Mouse (Mus musculus) MEL (cell line): ENCODE measurements around the gene Tfrc. TPM values are rescaled to one million over a fixed set of nuclear protein-coding genes. Genes with fewer than 3 reads are reported as not detected.

Experiments
- DNase-seq: peaks from one replicate; pipeline ENCODE4 v3.0.0; 2011; ENCODE audit warnings: low read depth, low spot score
- H3K27ac ChIP-seq: 2 replicates; pipeline ENCODE4 v1.5.1; 2012; ENCODE audit warnings: low read depth, mild to moderate bottlenecking, control low read depth, low read length, moderate library complexity; ENCODE audit not compliant: control insufficient read depth
- H3K27me3 ChIP-seq, 2 experiments: fragments of 150-350 bp in 1 of 2; sonication (generic) in 1 of 2; 2 replicates each; pipeline ENCODE4 v1.6.1; 2012; ENCODE audit warnings: low read length in 2 of 2, mild to moderate bottlenecking in 2 of 2, improper control_type of control experiment in 1 of 2, moderate library complexity in 1 of 2; ENCODE audit not compliant: insufficient read depth in 2 of 2, control insufficient read depth in 1 of 2
- H3K36me3 ChIP-seq, 2 experiments: 2 replicates each; pipeline ENCODE4 v1.6.1; 2012 to 2014; ENCODE audit warnings: low read length in 2 of 2, improper control_type of control experiment in 1 of 2, inconsistent platforms in 1 of 2, mild to moderate bottlenecking in 1 of 2; ENCODE audit not compliant: insufficient read depth in 2 of 2, control insufficient read depth in 1 of 2
- H3K4me1 ChIP-seq, 2 experiments: fragments of 150-350 bp in 1 of 2; sonication (generic) in 1 of 2; 2 replicates each; pipeline ENCODE4 v1.6.1; 2012; ENCODE audit warnings: low read length in 2 of 2, improper control_type of control experiment in 1 of 2, mild to moderate bottlenecking in 1 of 2; ENCODE audit not compliant: insufficient read depth in 2 of 2, control insufficient read depth in 1 of 2
- H3K4me3 ChIP-seq, 2 experiments: fragments of 150-350 bp in 1 of 2; sonication (generic) in 1 of 2; 2 replicates each; pipeline ENCODE4 v1.5.1; 2012; ENCODE audit warnings: low read depth in 2 of 2, low read length in 2 of 2, mild to moderate bottlenecking in 2 of 2, moderate library complexity in 2 of 2, control low read depth in 1 of 2, improper control_type of control experiment in 1 of 2; ENCODE audit not compliant: control insufficient read depth in 1 of 2, insufficient read depth in 1 of 2
- H3K79me2 ChIP-seq: 2 replicates; pipeline ENCODE4 v1.6.1; 2012; ENCODE audit warnings: mild to moderate bottlenecking, low read length, moderate library complexity; ENCODE audit not compliant: control insufficient read depth, poor library complexity, insufficient read depth
- H3K9ac ChIP-seq: 2 replicates; pipeline ENCODE4 v1.6.1; 2012; ENCODE audit warnings: low read depth, mild to moderate bottlenecking, control low read depth, low read length, moderate library complexity; ENCODE audit not compliant: control insufficient read depth, poor library complexity, severe bottlenecking
- H3K9me3 ChIP-seq: fragments of 150-350 bp; sonication (generic); replicated peaks from 2 replicates; pipeline ENCODE4 v1.6.1; 2012; ENCODE audit warnings: mild to moderate bottlenecking, low read length, improper control_type of control experiment, moderate library complexity; ENCODE audit not compliant: insufficient read depth
- BHLHE40 ChIP-seq: IDR thresholded peaks from 2 replicates; pipeline ENCODE4 v1.6.1; 2012; ENCODE audit warnings: low read depth, mild to moderate bottlenecking, inconsistent platforms, low read length, improper control_type of control experiment, borderline replicate concordance
- CHD1 ChIP-seq: IDR thresholded peaks from 2 replicates; pipeline ENCODE4 v1.6.1; 2012; ENCODE audit warnings: low read depth, mild to moderate bottlenecking, inconsistent platforms, low read length, improper control_type of control experiment
- CHD2 ChIP-seq: IDR thresholded peaks from 2 replicates; pipeline ENCODE4 v1.6.1; 2011; ENCODE audit warnings: low read length, improper control_type of control experiment
- E2F4 ChIP-seq: IDR thresholded peaks from 2 replicates; pipeline ENCODE4 v1.6.1; 2011; ENCODE audit warnings: low read depth, low read length, improper control_type of control experiment, borderline replicate concordance
- ELF1 ChIP-seq: IDR thresholded peaks from 2 replicates; pipeline ENCODE4 v1.6.1; 2014; ENCODE audit warnings: low read depth, mild to moderate bottlenecking, inconsistent platforms, low read length, improper control_type of control experiment, moderate library complexity
- ETS1 ChIP-seq: IDR thresholded peaks from 2 replicates; pipeline ENCODE4 v1.6.1; 2012; ENCODE audit warnings: low read depth, mild to moderate bottlenecking, inconsistent platforms, low read length, improper control_type of control experiment, moderate library complexity
- GATA1 ChIP-seq: IDR thresholded peaks from 2 replicates; pipeline ENCODE4 v1.6.1; 2011; ENCODE audit warnings: low read depth, low read length, improper control_type of control experiment
- HCFC1 ChIP-seq: IDR thresholded peaks from 2 replicates; pipeline ENCODE4 v1.6.1; 2012; ENCODE audit warnings: low read depth, mild to moderate bottlenecking, inconsistent platforms, low read length, improper control_type of control experiment, moderate library complexity
- MAX ChIP-seq: IDR thresholded peaks from 2 replicates; pipeline ENCODE4 v1.6.1; 2011; ENCODE audit warnings: low read length, improper control_type of control experiment
- MAZ ChIP-seq: IDR thresholded peaks from 2 replicates; pipeline ENCODE4 v1.6.1; 2012; ENCODE audit warnings: low read depth, mild to moderate bottlenecking, inconsistent platforms, low read length, improper control_type of control experiment
- MEF2A ChIP-seq: IDR thresholded peaks from 2 replicates; pipeline ENCODE4 v1.6.1; 2014; ENCODE audit warnings: low read depth, mild to moderate bottlenecking, inconsistent platforms, low read length, improper control_type of control experiment; ENCODE audit not compliant: poor library complexity, insufficient replicate concordance, severe bottlenecking; ENCODE audit errors: extremely low read depth
- MXI1 ChIP-seq: IDR thresholded peaks from 2 replicates; pipeline ENCODE4 v1.6.1; 2011; ENCODE audit warnings: mild to moderate bottlenecking, low read depth, low read length, improper control_type of control experiment
- MYB ChIP-seq: IDR thresholded peaks from 2 replicates; pipeline ENCODE4 v1.6.1; 2011; ENCODE audit warnings: mild to moderate bottlenecking, low read depth, low read length, improper control_type of control experiment
- MYC ChIP-seq: IDR thresholded peaks from 2 replicates; pipeline ENCODE4 v1.6.1; 2011; ENCODE audit warnings: low read depth, mild to moderate bottlenecking, low read length, improper control_type of control experiment, moderate library complexity
- NELFE ChIP-seq: IDR thresholded peaks from 2 replicates; pipeline ENCODE4 v1.6.1; 2011; ENCODE audit warnings: low read depth, low read length, improper control_type of control experiment
- NRF1 ChIP-seq: IDR thresholded peaks from 2 replicates; pipeline ENCODE4 v1.6.1; 2014; ENCODE audit warnings: low read depth, mild to moderate bottlenecking, inconsistent platforms, low read length, improper control_type of control experiment, moderate library complexity; ENCODE audit not compliant: poor library complexity, insufficient read depth, severe bottlenecking
- POLR2A ChIP-seq, 2 experiments: IDR thresholded peaks; 2 replicates each; pipeline ENCODE4 v1.6.1; 2011 to 2012; ENCODE audit warnings: low read length in 2 of 2, mild to moderate bottlenecking in 2 of 2, control low read depth in 1 of 2, improper control_type of control experiment in 1 of 2, low read depth in 1 of 2, moderate library complexity in 1 of 2; ENCODE audit not compliant: control insufficient read depth in 1 of 2, insufficient read depth in 1 of 2, poor library complexity in 1 of 2
- POLR2AphosphoS5 ChIP-seq: IDR thresholded peaks from 2 replicates; pipeline ENCODE4 v1.6.1; 2012; ENCODE audit warnings: low read depth, borderline replicate concordance, mild to moderate bottlenecking, inconsistent platforms, low read length, moderate library complexity, mixed read lengths
- RAD21 ChIP-seq: IDR thresholded peaks from 2 replicates; pipeline ENCODE4 v1.6.1; 2011; ENCODE audit warnings: mild to moderate bottlenecking, low read depth, low read length, improper control_type of control experiment
- RCOR1 ChIP-seq: IDR thresholded peaks from 2 replicates; pipeline ENCODE4 v1.6.1; 2012; ENCODE audit warnings: low read depth, mild to moderate bottlenecking, inconsistent platforms, low read length, improper control_type of control experiment
- SIN3A ChIP-seq: IDR thresholded peaks from 2 replicates; pipeline ENCODE4 v1.6.1; 2012; ENCODE audit warnings: low read length, improper control_type of control experiment, inconsistent platforms
- SMC3 ChIP-seq: IDR thresholded peaks from 2 replicates; pipeline ENCODE4 v1.6.1; 2011; ENCODE audit warnings: low read depth, low read length, improper control_type of control experiment
- TAL1 ChIP-seq: IDR thresholded peaks from 2 replicates; pipeline ENCODE4 v1.6.1; 2012; ENCODE audit warnings: mild to moderate bottlenecking, inconsistent platforms, low read length, moderate library complexity, mixed read lengths
- TBP ChIP-seq: IDR thresholded peaks from 2 replicates; pipeline ENCODE4 v1.8.0; 2011; ENCODE audit warnings: low read depth, low read length, improper control_type of control experiment
- TCF12 ChIP-seq: IDR thresholded peaks from 2 replicates; pipeline ENCODE4 v1.6.1; 2014; ENCODE audit warnings: low read depth, mild to moderate bottlenecking, inconsistent platforms, low read length, improper control_type of control experiment, moderate library complexity
- UBTF ChIP-seq: IDR thresholded peaks from 2 replicates; pipeline ENCODE4 v1.6.1; 2012; ENCODE audit warnings: low read depth, mild to moderate bottlenecking, inconsistent platforms, low read length, improper control_type of control experiment, moderate library complexity, borderline replicate concordance; ENCODE audit not compliant: insufficient read depth
- ZKSCAN1 ChIP-seq: IDR thresholded peaks from 2 replicates; pipeline ENCODE4 v1.6.1; 2012; ENCODE audit warnings: low read depth, mild to moderate bottlenecking, inconsistent platforms, low read length, improper control_type of control experiment, moderate library complexity
- ZNF384 ChIP-seq: IDR thresholded peaks from 2 replicates; pipeline ENCODE4 v1.6.1; 2012; ENCODE audit warnings: low read depth, mild to moderate bottlenecking, inconsistent platforms, low read length, improper control_type of control experiment
- polyA plus RNA-seq, 2 experiments: library from polyadenylated mRNA; stranded (reverse) in 1 of 2; unstranded in 1 of 2; fragments of >175 nt in 1 of 2; fragments of >200 nt in 1 of 2; gene quantifications; 2 replicates each; pipeline versions ENCODE4 v1.2.1 to v1.2.4; 2012; ENCODE audit warnings: low replicate concordance in 2 of 2, low read depth in 1 of 2; ENCODE audit not compliant: insufficient read length in 2 of 2, insufficient read depth in 1 of 2, missing spikeins in 1 of 2
- total RNA-seq: library from RNA; depleted of rRNA; stranded (reverse); fragments of 300-350 nt; gene quantifications from 2 replicates; pipeline ENCODE4 v1.2.3, GENCODE M21; 2012

Tfrc gene
- total and polyA plus RNA-seq, 3 experiments = 90.9 to 234 (median 106) TPM

GRCm38 (mm10) chr16:32664211-32664610, 55.5 kb downstream of the Tfrc start:
- H3K27me3 ChIP-seq = no peaks in the 10 kb centered on the region
- no peaks in the 10 kb centered on the region for H3K9me3 ChIP-seq
- no peaks in the 10 kb centered on the region; the same call in 1 of the 2 replicates for H3K79me2 ChIP-seq
- peaks cover 10 to 34% of the 10 kb centered on the region in 2 experiments for H3K4me1 ChIP-seq
- no peak for DNase-seq
- H3K27ac ChIP-seq = peak overlapping the region; percentile 44; the same call in 1 of the 2 replicates
- H3K36me3 ChIP-seq = peaks cover 0 to 28% of the 10 kb centered on the region in 2 experiments; a peak in 2 of 4 replicates
- no peak for TF ChIP-seq TCF12
- TF ChIP-seq ZNF384 = no peak
- TF ChIP-seq ZKSCAN1 = no peak
- TF ChIP-seq SMC3 = no peak
- TF ChIP-seq POLR2AphosphoS5 = no peak
- no peak for TF ChIP-seq E2F4
- no peak for TF ChIP-seq MAZ
- no peak for TF ChIP-seq RCOR1
- no peak for TF ChIP-seq CHD2
- TF ChIP-seq MAX = no peak
- no peak for TF ChIP-seq SIN3A
- no peak for TF ChIP-seq MXI1
- no peak for TF ChIP-seq MEF2A
- no peak for TF ChIP-seq BHLHE40
- TF ChIP-seq TBP = no peak
- no peak for TF ChIP-seq UBTF
- TF ChIP-seq GATA1 = no peak
- TF ChIP-seq NRF1 = no peak
- H3K9ac ChIP-seq = no peak overlapping the region
- no peak overlapping the region for H3K4me3 ChIP-seq

- no peaks in the 10 kb centered on the region for H3K27me3 ChIP-seq
- peaks cover 10 to 47% of the 10 kb centered on the region in 2 experiments for H3K4me1 ChIP-seq
- peak overlapping the region; percentile 77 for H3K27ac ChIP-seq
- peaks cover 0 to 41% of the 10 kb centered on the region in 2 experiments; a peak in 3 of 4 replicates for H3K36me3 ChIP-seq
- H3K4me3 ChIP-seq = 0 out of 4 replicates have a peak overlapping the region, but pooled peaks of 1 of the 2 experiments have one; percentile 2
- H3K9ac ChIP-seq = peak overlapping the region; percentile 21
- no peaks in the 10 kb centered on the region; the same call in 1 of the 2 replicates for H3K79me2 ChIP-seq
- DNase-seq = peak; percentile 89
- no peaks in the 10 kb centered on the region for H3K9me3 ChIP-seq
- TF ChIP-seq HCFC1 = no peak
- TF ChIP-seq GATA1 = peak; percentile 82
- peak; percentile 50; the same call in 1 of the 2 replicates for TF ChIP-seq RCOR1
- TF ChIP-seq MAX = peak; percentile 44; the same call in 1 of the 2 replicates
- no peak for TF ChIP-seq POLR2A (IDR thresholded peaks at IDR 0.05; ENCODE audit: control insufficient read depth in 1 of 2, insufficient read depth in 1 of 2, low read depth in 1 of 2, low read length in 2 of 2, poor library complexity in 1 of 2)
- 0 out of 2 replicates have a peak, but pooled peaks have one; percentile 10 for TF ChIP-seq NRF1
- peak; percentile 96 for TF ChIP-seq TAL1
- peak; percentile 75 for TF ChIP-seq ETS1
- TF ChIP-seq RAD21 = no peak
- TF ChIP-seq MAZ = 0 out of 2 replicates have a peak, but pooled peaks have one; percentile 69
- TF ChIP-seq TBP = peak; percentile 40; the same call in 1 of the 2 replicates
- TF ChIP-seq MXI1 = peak; percentile 73
- TF ChIP-seq NELFE = no peak
- TF ChIP-seq E2F4 = no peak
- no peak for TF ChIP-seq CHD1
- no peak for TF ChIP-seq CHD2
- TF ChIP-seq ELF1 = 0 out of 2 replicates have a peak, but pooled peaks have one; percentile 12
- TF ChIP-seq MYB = peak; percentile 69; the same call in 1 of the 2 replicates
- 0 out of 2 replicates have a peak, but pooled peaks have one; percentile 31 for TF ChIP-seq MYC
Measured at GRCm38 (mm10) chr16:32665851-32666665, 57.3 kb downstream of the Tfrc start.
